Mouse (Mus musculus): ENCODE measurements at regions not wholly inside any gene's neighbourhood (a gene's known extent, or its start where the extent isn't known, plus 50 kb on each side); places are given as distances from the start of the nearest gene placed in this dataset.

DNA sequence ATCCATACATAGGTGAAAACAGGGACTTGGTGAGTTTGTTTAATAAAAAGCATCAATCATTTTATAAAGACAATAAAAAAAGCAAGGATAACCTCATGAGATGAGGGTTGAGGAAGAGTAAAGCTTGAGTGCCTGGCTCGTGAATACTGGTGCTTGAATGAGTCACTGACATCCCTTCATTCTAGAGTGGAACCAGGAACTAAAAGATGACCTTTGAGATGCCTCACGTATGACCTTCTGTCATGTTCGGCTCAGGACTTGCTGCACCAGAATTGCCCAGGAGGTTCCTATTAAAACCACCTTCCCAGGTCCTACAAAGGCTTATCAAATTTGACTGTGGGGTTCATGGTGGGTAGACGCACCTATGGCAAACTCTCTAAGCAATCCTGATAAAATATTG is 61.5 kb upstream of the Elac2 start:
- DNase-seq (ENCODE audit: low spot score in 2 of 2), result no peak

GRCm38 (mm10) chr11:64924989-64925388 is 53.8 kb upstream of the Elac2 start:
- DNase-seq (ENCODE audit: low spot score in 2 of 2), result no peak

DNA sequence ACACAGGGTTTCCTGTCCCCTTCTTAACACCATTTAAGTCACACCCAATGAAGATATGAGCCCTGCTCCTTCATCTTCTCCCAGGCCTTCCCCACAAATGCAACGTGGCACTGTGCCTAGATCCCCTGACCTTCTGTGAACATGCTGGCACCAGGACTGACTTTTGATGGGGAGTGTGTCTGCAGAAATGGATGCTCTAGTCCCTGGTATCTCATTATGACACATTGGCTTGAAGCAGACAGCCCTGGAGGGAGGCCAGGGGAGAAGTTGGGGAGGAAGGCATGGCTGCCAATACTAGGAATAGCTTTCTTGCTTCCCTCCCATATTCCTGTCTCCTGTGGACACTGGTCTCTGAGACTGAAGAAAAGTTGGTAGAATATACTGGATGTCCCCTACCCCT is 52.9 kb upstream of the Elac2 start:
- DNase-seq (ENCODE audit: low spot score in 2 of 2), result no peak

Measured in frontal cortex, postnatal 10 days (tissue).